Mouse (Mus musculus): Measurements from ENCODE around the gene Cntfr.
"Not testable (repeated sequence)": the region's sequence is repeated elsewhere in the genome, so short reads cannot be mapped to it uniquely, and the experiment has no call there.

Cntfr gene

DNA sequence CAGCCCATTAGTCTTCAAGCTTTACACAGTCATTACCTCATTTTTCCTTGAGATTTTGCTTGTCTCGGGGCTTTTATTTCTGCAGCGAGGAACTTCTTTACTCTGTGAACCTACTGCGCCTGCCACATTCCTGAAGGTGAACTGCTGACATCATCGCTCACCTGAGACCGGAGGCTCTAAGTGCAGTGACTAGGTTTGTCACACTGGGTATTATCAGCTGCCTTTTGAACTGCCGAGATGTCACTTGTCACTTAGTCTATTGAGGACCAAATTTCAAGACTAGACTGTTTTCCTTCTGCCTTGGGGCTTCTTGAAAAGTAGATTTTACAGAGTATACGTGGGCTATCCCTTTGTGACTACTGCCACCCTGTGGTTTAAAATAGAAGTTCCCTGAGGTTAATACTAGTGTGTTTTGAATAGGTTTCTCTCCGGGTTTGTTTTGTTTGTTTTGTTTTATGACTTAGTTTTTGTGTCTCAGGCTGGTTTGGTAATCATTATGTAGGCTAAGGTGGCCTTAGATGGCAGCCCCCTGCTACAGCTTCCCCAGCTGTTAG, 11.4 kb upstream of the Cntfr start:
- DNase-seq (ENCODE audit: low spot score) = peak; percentile 91

DNA sequence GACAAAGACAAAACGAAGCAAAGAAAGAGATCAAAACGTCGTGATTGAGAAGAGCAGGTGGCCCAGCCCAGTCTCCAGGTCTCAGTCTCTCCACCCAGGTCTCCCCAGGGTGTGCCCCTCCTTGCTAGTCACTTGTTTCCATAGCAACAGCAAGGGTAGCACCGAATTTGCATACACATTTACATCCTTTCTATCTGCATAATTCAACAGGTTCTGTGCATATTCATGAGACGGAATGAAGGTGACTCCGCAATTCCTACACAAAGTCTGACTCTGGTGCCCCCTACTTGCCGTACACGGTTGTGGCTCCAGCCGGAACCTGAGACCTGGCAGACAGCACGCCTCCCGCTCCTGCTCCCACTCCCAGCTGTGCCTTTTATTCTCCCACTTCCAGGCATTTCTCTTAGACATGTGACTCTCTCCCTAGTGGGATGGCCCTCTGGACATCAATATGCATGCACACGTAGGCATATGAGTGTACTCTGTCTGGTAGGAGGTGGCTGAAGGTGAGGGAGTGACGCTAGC, 10.2 kb upstream of the Cntfr start:
- DNase-seq (ENCODE audit: low spot score) = peak; percentile 88

DNA sequence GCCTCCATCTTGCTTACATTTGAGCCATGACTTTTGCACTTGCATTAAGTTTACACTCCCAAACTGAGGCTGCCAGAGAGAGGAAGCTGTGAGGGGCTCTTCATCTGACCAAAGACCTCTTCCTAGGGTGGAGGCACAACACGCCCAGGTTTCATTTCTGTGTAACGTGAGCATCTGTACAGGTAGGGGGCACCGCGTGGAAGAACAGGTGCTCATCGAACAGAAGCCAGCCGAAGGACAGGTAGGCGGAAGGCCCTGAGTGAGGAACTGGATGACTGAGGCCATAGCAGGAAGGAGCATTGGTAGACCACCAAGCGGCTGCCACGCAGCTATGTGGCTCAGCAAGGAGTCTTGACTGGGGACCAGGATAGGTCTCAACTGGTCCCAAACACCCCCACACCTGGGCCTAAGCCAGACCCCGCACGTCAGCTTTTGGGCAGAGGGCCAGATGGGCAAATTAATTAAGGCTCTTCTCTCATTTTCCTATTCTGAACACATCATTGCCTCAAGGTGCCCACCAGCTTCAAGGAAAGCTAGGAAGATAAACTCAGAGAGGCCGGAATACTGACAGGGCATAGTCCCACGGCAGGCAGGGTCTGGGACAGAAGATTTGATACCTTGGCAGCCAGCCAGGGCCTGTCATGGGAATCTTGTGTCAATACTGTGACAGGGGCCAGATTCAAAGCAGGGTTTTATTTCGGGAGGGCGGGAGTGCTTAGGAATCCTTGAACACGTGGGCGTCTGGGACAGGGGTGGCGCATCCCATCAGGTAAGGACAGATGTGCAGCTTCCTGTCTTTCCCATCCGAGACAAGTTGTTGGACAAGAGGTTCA, 9.2 kb upstream of the Cntfr start:
- peak; percentile 4 for DNase-seq (ENCODE audit: low spot score)

DNA sequence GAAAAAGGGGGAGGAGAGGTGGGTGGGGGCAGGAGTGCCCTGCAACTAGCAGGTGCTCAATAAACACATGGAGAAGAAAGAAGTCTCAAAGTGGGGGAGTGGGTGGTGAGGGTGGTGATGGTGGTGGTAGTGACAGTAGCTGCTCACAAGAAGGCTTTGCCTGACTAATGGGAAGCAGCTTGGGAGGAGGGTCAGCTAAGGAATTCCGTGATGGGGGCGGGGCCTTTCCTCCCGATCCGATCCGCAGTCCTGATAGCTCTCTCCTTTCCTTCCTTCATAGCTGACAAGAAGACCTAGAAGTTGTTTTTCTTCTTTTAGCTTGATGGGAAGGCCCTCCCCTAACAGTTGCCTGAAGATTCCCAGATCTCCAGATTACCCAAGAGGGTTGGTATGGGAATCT, 7.8 kb upstream of the Cntfr start:
- peak; percentile 52 for DNase-seq (ENCODE audit: low spot score)

DNA sequence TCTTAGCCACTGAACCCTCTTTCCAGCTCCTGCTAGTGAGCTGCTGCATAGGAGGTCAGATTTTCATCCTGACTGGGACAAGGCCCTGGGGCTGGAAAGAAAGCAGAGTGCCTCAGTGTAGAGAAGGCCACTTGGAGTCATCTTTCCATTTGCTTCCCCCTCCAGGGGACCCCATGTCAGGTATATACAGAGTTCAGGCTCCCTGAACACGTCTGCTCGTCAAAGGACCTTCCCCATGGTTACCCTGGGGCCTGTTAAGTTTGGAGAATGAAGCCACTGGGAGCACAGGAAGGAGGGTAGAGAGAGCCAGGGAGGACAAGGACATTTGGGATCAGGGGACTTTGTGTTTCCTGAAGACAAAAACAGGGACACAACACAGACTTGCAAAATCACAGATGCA, 5.3 kb upstream of the Cntfr start:
- not testable (repeated sequence) for DNase-seq (ENCODE audit: low spot score)

DNA sequence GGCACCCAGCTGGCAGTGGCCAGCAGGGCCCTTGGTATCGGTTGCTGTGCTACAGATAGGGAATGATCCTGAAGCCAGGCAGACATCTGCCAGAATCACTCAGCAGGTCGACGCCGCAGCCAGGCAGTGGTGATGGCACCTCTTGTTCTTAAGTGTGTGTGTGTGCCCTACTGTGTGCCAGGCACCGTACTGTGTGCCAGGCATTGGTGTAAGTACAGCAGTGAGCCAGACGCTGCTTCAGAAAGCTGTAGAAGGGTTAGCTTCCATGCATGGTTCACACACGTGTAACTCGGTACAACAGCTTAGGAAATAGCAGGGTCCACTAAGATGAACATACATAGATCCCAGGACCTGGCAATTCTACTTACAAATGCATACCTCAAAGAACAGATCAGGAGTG, 3.3 kb upstream of the Cntfr start:
- DNase-seq (ENCODE audit: low spot score) = not testable (repeated sequence)

DNA sequence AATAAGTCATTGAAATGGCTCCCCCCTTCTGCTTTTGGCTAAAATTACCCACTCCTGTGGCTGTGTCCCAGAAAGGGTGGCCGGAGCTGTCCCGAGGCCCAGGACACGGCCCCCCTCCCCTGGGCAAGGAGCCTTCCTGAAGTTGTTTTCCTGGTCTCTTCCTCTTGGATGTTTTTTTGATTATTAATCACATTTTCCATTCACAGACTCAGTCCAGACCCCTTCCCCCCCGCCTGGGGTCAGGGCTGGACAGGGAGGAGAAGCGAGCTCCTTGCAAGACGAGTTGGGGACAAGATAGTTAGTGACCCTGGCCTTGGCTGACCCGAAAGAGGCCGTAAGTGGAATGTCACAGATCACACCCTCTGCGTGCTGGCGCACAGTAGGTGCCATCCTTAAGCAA, 2.9 kb upstream of the Cntfr start, which contains the start of gene Il11ra1:
TSS of gene Il11ra1 (plus strand) at position 207 of the 400 bp plus-strand sequence.
- not testable (repeated sequence) for DNase-seq (ENCODE audit: low spot score)

DNA sequence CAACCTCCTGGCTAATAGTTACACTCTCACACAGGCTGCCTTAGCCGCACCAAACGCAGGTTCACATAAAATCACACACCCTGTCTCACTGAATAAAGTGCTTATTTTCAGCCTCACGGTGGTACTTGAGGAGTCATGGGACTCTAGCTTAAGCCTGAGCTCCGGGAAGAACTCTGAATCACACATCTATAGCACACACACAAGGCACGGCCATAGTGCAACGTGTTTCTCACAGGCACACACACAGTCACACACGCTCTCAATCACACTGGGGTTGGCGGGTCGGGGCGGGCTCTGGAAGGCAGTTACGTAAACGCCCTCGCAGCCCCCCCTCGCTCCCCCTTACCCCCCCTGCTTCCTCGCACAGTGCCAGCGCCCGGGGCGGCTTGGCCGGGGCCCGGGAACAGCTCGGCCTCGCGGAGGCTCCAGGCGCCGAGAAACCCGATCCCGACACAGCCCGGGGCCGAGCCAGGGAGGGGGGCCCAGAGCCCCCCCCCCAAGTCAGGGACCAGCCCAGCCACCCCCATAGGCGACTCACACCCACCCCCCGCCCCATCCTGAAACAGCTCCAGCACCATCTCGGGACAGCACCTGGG, 1.6 kb upstream of the Cntfr start:
- not testable (repeated sequence) for DNase-seq (ENCODE audit: low spot score)

DNA sequence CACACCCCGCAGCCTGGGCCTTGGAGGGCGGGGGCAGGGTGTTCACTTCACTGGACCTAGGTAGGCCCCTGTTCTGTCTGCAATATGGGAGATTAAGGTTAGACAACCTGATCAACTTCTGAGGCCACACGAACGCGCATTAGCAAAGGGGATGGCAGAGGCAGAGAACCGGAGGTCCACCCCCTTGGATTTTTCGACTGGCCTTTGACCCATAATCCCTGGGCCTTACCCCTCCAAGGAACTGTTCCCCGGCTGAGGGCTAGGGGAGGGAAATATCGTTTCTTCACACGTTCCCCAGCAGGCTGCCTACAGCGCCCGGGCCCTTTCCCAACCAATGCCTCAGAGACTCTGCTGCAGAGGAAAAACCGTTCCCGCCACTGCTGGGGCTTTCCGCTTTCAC, 437 bp downstream of the Cntfr start:
- peak; percentile 39 for DNase-seq (ENCODE audit: low spot score)

DNA sequence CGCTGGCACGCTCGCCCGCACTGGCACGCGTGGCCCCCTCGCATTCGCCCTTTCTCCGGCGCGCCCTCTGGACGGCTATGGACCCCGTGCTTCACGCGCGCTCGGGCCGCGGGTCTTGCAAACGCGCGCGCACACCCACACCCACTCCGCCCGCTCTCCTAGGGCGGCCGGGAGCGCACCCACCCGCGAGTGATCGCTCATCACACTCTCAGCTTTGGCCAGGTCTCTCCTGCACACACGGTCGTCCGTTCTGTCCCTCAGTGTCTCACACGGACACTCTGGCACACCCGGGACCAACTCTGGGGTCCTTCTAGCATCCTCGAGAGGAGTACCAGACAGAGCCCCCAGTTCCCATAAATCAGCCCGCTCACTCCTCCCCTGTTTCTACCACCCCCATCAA, 1.1 kb downstream of the Cntfr start:
- not testable (repeated sequence) for DNase-seq (ENCODE audit: low spot score)

DNA sequence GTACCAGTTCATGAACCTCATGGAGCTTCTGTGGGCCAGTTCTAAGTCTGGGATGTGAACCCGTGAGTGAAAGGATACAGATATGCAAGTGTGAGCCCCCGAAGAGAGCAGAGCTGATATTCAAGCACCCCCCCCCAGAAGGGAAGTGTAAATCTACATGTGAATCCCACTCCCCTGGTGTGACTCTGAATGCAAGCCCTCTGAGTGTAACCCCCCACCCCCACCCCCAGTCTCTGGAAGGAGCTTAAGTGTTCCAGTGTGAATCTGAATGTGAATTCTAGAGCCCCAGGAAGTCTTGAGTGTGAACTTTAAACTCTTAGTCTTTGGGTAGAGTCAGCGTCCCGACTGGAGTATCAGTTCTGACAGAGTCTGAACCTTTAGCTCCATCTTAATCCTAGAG, 3.4 kb downstream of the Cntfr start:
- not testable (repeated sequence) for DNase-seq (ENCODE audit: low spot score)

DNA sequence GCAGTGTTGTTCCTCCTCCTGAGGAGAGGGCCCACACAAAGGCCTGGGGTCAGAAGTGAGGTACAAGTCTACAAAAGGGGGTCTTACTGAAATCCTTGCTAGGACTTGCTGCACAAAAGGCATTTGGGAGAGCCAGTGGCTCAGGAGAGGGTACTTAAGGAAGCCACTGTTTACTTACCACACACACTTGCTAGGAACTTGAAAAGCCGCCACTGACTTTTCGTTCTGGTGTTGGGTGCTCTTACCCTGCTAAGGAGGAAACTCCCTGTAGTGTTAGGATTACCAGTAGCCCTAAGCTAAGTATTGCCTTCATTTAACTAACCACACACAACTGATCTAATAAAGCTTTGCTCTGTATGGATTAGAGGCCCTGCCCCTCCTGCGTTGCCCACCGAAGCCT, 6.9 kb downstream of the Cntfr start:
- DNase-seq (ENCODE audit: low spot score) = not testable (repeated sequence)

DNA sequence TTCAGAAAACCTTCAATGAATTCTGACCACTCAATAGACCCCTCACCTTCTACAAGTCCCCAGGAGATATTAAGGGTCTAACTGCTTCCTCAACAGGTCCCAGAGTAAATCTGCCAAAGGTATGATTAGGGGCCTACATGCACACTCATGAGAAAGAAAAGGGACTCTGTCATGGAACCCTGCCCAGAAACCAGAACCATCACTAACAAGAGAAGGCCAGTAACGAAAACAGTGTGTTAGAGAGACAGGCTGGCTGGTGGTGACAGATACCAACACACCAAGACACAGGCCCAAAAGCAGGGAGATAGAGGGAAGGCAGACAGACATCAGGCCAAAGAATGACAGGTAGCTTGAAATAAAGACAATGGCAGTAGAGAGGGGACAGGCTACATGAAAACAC, 8.3 kb downstream of the Cntfr start:
- DNase-seq (ENCODE audit: low spot score) = not testable (repeated sequence)

DNA sequence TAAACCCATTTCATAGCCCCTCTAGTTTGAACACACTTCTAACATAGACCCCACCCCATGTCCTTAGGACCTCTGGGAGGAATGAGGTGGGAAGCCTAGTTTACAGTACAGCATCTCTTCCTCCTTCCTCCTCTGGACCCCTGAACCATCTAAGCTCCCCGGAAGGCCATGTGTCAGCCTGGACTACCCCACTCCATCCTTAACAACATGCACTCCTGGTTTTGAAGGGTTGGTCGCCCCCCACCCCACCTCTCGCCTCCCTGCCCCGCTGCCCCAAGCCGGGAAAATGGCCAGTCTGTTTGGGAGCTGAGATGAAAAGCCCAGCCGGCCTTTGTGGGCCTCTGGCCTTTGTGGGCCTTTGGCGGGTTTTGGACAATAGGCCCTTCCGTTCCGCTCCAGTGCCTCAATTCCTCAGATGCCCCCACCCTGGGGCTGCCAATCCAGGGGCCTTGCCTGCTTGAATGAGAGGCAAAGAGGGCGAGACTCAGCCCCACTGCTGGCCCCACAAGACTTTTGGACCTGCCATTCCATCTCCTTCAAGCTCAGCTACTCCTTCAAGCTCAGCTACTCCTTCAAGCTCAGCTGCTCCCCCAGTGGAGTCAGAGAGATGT, 10.9 kb downstream of the Cntfr start:
- peak; percentile 73 for DNase-seq (ENCODE audit: low spot score)

DNA sequence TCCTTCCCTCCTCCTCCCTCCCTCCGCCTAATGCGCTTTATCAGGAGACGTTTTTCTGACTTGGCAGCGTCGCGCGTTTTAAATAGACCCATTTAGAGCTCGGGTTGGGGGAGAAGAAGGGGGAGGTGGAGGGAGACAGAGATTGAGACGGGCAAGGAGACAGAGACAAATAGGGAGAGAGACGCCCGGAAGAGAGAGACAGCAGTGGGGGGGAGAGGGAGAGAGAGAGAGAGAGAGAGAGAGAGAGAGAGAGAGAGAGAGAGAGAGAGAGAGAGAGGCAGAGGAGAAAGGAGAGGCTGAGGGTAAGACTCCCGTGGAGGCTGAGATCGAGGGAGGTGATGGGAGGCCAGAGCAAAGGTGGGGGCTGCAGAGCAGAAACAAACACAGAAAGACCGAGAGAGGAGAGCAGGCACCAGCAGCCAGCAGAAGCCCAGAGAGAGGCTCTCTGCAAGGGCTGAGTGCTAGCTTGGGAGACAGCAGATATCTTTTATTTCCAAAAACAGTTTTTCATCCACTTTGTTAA, 11.9 kb downstream of the Cntfr start:
- not testable (repeated sequence) for DNase-seq (ENCODE audit: low spot score)

DNA sequence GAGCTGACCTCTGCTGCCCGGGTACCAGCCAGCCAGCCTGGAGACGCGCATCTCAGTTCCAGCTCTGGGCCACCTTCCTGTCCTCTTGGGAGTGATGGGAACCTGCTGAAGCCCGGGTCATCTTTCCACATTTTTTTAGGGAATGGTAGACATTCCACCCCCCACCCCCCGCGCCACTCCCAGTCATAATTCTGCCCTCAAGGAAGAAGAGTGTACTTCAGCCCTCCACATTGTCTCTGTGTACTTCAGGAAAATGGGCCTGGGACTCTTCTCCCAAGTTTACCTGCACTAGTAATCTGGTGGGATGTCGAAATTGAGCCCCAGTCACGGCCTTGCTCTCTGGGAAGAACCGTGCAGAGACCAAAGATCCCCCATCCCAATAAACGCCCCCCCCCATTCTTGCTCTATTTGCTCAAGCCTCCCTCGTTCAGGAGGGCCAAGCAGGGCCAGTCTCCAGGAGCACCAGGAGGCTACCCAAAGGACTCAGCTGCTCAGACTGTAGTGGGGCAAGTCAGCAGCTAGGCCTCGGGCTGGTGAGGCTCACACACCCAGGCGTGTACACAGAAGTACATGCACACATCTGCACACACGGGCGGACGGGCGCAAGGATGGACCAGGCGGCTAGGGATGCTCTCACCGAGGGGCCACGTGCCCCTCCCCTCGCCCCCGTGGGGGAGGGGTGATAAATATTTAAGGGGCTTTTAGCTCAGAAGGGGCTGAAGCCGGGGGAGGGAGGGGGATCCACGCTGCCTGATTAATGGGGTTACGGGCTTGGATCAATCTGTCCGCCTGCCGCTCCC, 12.6 kb downstream of the Cntfr start:
- peak; percentile 69 for DNase-seq (ENCODE audit: low spot score)

DNA sequence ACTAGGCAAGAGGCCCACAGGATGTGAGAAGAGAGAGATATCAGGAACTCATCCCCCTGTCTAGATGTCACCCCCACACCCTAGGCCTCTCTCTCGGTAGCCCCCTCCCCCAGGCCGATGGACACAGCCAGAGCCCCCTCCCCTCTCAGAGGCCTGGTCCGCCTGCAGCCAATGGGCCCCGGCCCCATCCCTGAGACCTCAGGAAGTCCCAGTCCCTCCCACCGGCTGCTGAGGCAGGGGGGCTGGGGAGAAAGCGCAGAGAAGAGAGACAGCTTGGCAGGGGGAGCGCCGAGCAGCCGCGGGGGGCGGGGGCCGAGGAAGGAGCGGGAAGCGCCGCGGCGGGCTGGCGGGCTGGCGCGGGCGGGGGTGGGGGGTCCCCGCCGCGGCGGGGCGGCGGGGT, 13.6 kb downstream of the Cntfr start:
- not testable (repeated sequence) for DNase-seq (ENCODE audit: low spot score)

DNA sequence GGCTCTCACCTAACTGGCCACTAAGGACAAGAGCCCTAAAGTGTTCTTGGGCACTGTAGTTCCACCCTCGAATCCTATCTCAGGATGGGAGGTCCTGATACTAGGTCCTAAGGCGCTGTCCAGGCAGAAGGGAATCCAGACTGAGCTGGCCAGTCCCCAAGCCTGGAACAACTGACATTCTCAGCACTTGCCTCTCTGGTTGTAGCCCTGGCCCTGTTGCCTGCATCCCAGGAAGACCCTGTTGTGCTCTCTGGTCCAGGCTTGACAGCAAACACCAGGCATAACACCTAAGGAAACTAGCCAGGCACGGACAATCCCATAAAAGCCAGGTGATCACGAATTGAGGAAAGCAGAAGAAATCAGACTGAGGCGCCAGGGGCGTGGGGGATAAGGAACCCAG, 14.1 kb downstream of the Cntfr start:
- DNase-seq (ENCODE audit: low spot score) = no peak

DNA sequence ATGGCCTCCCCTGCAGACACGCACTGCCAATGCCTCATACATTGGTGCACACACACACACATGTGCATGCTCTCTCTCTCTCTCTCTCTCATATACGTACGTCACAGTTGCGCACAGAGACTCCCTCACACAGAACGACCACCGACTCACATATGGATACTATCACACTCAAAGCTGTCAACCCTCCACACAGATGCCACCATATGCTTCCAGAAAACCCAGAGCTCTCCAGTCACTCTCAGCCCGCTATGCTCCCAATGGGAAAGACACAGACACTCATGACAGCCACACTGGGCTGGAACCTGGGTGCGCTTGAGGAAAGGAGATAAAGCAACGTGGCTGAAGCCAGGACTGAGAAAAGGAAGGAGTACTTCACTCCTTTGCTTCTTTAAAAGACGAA, 14.9 kb downstream of the Cntfr start:
- DNase-seq (ENCODE audit: low spot score) = no peak

DNA sequence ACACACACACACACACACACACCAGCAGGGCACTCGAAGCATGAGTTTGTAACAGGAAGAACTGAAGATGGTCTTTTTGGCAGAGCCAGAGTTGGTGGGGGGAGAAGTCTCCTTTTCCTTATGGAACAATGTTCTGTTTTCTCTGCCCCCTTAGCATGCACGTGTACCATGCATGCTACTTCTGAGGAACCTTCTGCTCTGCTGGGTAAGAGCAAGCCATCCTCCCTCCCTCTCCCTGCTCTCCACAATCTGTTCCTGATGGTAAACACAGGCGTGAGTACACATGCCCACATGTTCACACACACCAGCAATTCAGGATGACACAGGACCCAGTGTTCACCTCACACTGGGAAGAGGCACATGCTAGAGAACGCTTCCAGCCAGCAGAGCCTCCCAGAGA, 15.7 kb downstream of the Cntfr start:
- DNase-seq (ENCODE audit: low spot score) = no peak

DNA sequence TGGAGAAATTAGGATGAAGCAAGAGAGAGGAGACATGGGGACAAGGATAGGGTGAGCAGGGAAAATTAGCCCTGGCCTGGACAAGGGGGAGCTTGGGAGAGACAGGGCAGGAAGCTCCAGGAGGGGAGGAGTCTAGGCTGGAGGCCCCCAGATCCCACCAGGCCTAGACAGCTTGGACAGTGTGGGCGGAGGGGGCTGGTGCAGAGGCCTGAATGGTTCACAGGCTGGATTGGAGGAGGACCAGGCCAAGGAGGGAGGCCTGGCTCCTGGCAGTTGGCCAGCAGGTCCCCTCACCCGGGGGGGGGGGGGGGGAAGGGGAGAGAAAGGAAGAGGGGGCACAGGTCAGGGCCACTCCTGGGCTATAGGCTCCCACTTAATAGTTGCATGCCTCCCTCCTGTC, 17.6 kb downstream of the Cntfr start:
- no peak for DNase-seq (ENCODE audit: low spot score)

DNA sequence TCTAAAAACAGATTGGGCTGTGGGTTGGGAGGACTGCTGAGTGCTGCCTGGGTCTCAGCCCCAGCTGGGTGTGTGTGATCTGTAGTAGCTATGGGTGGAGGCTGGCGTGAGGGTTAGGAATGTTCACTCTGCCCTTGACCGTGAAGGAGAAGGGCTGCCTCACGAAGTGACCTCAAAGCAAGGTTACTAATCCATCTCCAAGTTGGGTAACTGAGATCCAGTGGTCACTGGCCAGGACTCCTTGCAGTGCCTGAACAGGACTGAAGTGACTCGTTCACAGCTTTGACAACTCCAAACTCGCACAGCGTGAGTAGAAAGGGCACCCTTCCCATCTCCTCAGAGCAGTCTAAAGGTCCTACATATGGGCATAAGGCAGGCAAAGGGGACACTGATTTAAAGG, 18.0 kb downstream of the Cntfr start:
- DNase-seq (ENCODE audit: low spot score) = no peak
